Mouse (Mus musculus) liver, adult 2 months (tissue): ENCODE measurements around the gene Ptprc.

ENCODE experiments used
- CTCF ChIP-seq: fragments of 200-500 bp; IDR thresholded peaks from 2 replicates; pipeline ENCODE4 v1.5.1; 2011; ENCODE audit warnings: low read depth, low read length, control low read depth
- POLR2A ChIP-seq: fragments of 200-500 bp; IDR thresholded peaks from 2 replicates; pipeline ENCODE4 v1.6.1; 2011; ENCODE audit warnings: low read length, control low read depth; ENCODE audit not compliant: insufficient read depth; ENCODE audit errors: extremely low read depth

DNA sequence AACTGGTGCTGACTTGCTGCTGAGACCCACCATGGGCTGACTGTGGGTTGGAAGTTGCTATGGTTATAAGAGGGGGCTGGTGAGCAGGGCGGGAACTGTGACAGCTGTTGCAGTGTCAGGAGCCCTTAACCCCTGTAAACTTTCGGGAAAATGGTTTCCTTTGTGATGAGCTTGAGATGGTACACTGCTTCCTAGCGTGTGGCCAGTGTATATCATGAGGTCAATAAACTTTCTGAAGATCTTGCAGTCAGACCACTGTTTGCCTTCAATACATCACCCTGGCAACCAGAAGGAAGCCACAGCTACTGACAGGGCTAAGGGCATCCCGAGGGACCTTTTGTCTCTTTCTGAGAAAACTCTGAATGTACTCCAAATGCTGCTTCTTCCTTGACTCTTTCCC, 145.9 kb downstream of the Ptprc start:
- TF ChIP-seq CTCF (no peak), POLR2A (no peak)
